Mouse (Mus musculus) erythroid progenitor cell, adult 5-6 weeks (primary cell): Measurements from ENCODE around the gene Mcm2. TPM values are rescaled to one million over a fixed set of nuclear protein-coding genes. Genes with fewer than 3 reads are reported as not detected.

Source experiments
- ATAC-seq: replicated peaks from 2 replicates; pipeline ENCODE4 v1.8.0; 2016; ENCODE audit warnings: moderate number of reproducible peaks, mild to moderate bottlenecking, moderate TSS enrichment, inconsistent platforms; ENCODE audit not compliant: poor library complexity, low FRiP score, severe bottlenecking
- total RNA-seq, 2 experiments: library from RNA; stranded (forward) in 1 of 2; stranded (reverse) in 1 of 2; fragments of 150-400 nt in 1 of 2; fragments of 186-747, 209-891 nt in 1 of 2; gene quantifications; 2 replicates each; pipeline versions ENCODE4 v1.2.3 to v1.2.4; 2015 to 2017; ENCODE audit warnings: low replicate concordance in 2 of 2

The Mcm2 gene
- total RNA-seq, 2 experiments from 2014 or later = 119 to 159 TPM

- ATAC-seq = no peak
Observed at GRCm38 (mm10) chr6:88897246-88897645, 1.3 kb downstream of the Mcm2 start.

- ATAC-seq = no peak
Observed at GRCm38 (mm10) chr6:88895943-88896342, 2.6 kb downstream of the Mcm2 start.

GRCm38 (mm10) chr6:88893559-88893958 is 5.0 kb downstream of the Mcm2 start:
- no peak for ATAC-seq

GRCm38 (mm10) chr6:88890832-88891231 is 7.7 kb downstream of the Mcm2 start:
- ATAC-seq = no peak

GRCm38 (mm10) chr6:88889410-88890042 is 9.1 kb downstream of the Mcm2 start:
- no peak for ATAC-seq

GRCm38 (mm10) chr6:88886417-88886967 is 12.1 kb downstream of the Mcm2 start:
- no peak for ATAC-seq

- ATAC-seq = no peak
Observed at GRCm38 (mm10) chr6:88885644-88886416, 12.8 kb downstream of the Mcm2 start.

- no peak for ATAC-seq
Observed at GRCm38 (mm10) chr6:88884690-88885089, 13.9 kb downstream of the Mcm2 start.

GRCm38 (mm10) chr6:88884195-88884594 is 14.4 kb downstream of the Mcm2 start:
- no peak for ATAC-seq

GRCm38 (mm10) chr6:88881334-88881733 is 17.2 kb downstream of the Mcm2 start:
- ATAC-seq = no peak

- no peak for ATAC-seq
Observed at GRCm38 (mm10) chr6:88879471-88879870, 19.1 kb downstream of the Mcm2 start.

GRCm38 (mm10) chr6:88874868-88875508 is 23.6 kb downstream of the Mcm2 start, which contains the start of gene Podxl2:
Gene Podxl2, minus strand, starts transcription at chr6:88875044.
- ATAC-seq = no peak

- no peak for ATAC-seq
Observed at GRCm38 (mm10) chr6:88873965-88874867, 24.4 kb downstream of the Mcm2 start.

- no peak for ATAC-seq
Observed at GRCm38 (mm10) chr6:88872811-88873210, 25.8 kb downstream of the Mcm2 start.

GRCm38 (mm10) chr6:88871546-88871945 is 27.0 kb downstream of the Mcm2 start:
- ATAC-seq = no peak

GRCm38 (mm10) chr6:88870594-88870993 is 28.0 kb downstream of the Mcm2 start:
- ATAC-seq = no peak

- ATAC-seq = no peak
Observed at GRCm38 (mm10) chr6:88869459-88869858, 29.1 kb downstream of the Mcm2 start.

- ATAC-seq = no peak
Observed at GRCm38 (mm10) chr6:88865704-88866103, 32.9 kb downstream of the Mcm2 start.

- peak; percentile 79 for ATAC-seq
Observed at GRCm38 (mm10) chr6:88860914-88861313, 37.7 kb downstream of the Mcm2 start.

GRCm38 (mm10) chr6:88858341-88858740 is 40.2 kb downstream of the Mcm2 start:
- no peak for ATAC-seq
